Mouse (Mus musculus) neural tube, embryonic 12.5 days (tissue): Measurements from ENCODE around the gene Nptxr. TPM values are rescaled to one million over a fixed set of nuclear protein-coding genes. Genes with fewer than 3 reads are reported as not detected.

Experiments used
- ATAC-seq: fragments of 200-750 bp; cut with Nextera tagmentation; 2 replicates; pipeline ENCODE4 v1.8.0; 2017; ENCODE audit warnings: low read depth, mild to moderate bottlenecking, moderate TSS enrichment, moderate library complexity; ENCODE audit not compliant: low FRiP score
- H3K27ac ChIP-seq: fragments of 300-500 bp; sonication (generic); 2 replicates; pipeline ENCODE4 v1.5.1; 2016
- H3K27me3 ChIP-seq: fragments of 300-500 bp; sonication (generic); replicated peaks from 2 replicates; pipeline ENCODE4 v1.6.1; 2016; ENCODE audit warnings: mild to moderate bottlenecking
- H3K36me3 ChIP-seq: fragments of 300-500 bp; sonication (generic); 2 replicates; pipeline ENCODE4 v1.6.1; 2016; ENCODE audit warnings: mild to moderate bottlenecking
- H3K4me1 ChIP-seq: fragments of 300-500 bp; sonication (generic); 2 replicates; pipeline ENCODE4 v1.6.1; 2016
- H3K4me2 ChIP-seq: fragments of 300-500 bp; sonication (generic); replicated peaks from 2 replicates; pipeline ENCODE4 v1.6.1; 2016; ENCODE audit warnings: mild to moderate bottlenecking
- H3K4me3 ChIP-seq: fragments of 300-500 bp; sonication (generic); 2 replicates; pipeline ENCODE4 v1.5.1; 2016
- H3K9ac ChIP-seq: fragments of 300-500 bp; sonication (generic); 2 replicates; pipeline ENCODE4 v1.6.1; 2016; ENCODE audit warnings: mild to moderate bottlenecking
- H3K9me3 ChIP-seq: fragments of 300-500 bp; sonication (generic); 2 replicates; pipeline ENCODE4 v1.6.1; 2016; ENCODE audit warnings: mild to moderate bottlenecking
- WGBS: fragments of 180-500 bp; shearing (Covaris S2); methylation state at CpG from one replicate; pipeline ENCODE4 v1.1.7; 2016; 5-methylcytosine and 5-hydroxymethylcytosine counted together
- polyA plus RNA-seq: library from polyadenylated mRNA; unstranded; fragments of >200 nt; fragmentation: Nextera tagmentation; extraction: Ambion mirVana; gene quantifications from 2 replicates; pipeline ENCODE4 v1.2.1, GENCODE M21; 2016

Nptxr gene
- polyA plus RNA-seq, 1 experiment from 2014 or later = 13.6 TPM

GRCm38 (mm10) chr15:79744742-79745141 is 59.8 kb downstream of the Nptxr start:
- no peaks in the 10 kb centered on the region for H3K9me3 ChIP-seq
- no peak overlapping the region for H3K27ac ChIP-seq
- peaks cover 23% of the 10 kb centered on the region for H3K4me1 ChIP-seq
- no peaks in the 10 kb centered on the region for H3K27me3 ChIP-seq
- no peak overlapping the region for H3K9ac ChIP-seq
- H3K4me3 ChIP-seq = no peak overlapping the region
- no peak overlapping the region for H3K4me2 ChIP-seq
- ATAC-seq = no peak
- H3K36me3 ChIP-seq = peaks cover under 1% of the 10 kb centered on the region; the same call in 1 of the 2 replicates
- WGBS = 75% methylated on average over 8 of the region's 8 CpGs

DNA sequence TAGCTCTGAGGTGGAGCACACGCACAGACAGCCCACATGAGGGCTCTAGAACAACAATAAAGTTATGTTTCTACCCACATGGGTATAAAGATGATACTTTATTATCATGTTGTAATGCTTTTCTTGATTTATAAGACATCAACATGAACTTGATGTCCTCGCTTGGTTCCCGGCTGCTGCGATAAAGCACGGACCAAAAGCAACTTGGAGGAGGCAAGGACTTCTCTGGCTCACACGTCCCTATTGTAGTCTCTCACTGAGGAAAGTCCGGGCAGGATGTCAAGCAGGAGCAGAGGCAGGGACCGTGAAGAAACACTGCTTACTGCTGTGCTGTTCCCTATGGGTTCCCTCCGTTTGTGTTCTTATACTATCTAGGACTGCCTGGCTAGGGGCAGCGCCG is 60.6 kb downstream of the Nptxr start:
- Histone ChIP-seq H3K4me3 (no peak overlapping the region), H3K27me3 (no peaks in the 10 kb centered on the region), H3K36me3 (peaks cover 8% of the 10 kb centered on the region), H3K4me1 (peaks cover 27% of the 10 kb centered on the region), H3K9me3 (no peaks in the 10 kb centered on the region), H3K27ac (no peak overlapping the region), H3K4me2 (no peak overlapping the region), H3K9ac (no peak overlapping the region)
- ATAC-seq = no peak
- 94% methylated on average over 11 of the region's 11 CpGs for WGBS

DNA sequence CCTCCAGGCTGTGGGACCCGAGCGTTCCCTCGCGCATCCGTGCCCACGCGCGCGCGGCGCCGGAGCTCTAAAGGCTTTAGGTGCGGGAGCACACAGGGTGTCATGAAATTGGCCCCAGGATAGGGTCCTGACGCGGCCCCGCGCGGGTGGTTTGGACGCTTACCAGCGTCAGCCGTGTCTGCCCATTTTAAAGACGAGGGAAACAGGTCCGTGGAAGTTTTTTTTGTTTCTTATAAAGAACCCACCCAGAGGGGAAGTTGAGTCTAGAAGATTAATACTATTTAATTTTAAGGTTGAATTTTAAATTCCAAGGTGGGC is 61.9 kb downstream of the Nptxr start:
- under 1% methylated on average over 23 of the region's 23 CpGs for WGBS

GRCm38 (mm10) chr15:79741921-79742705 is 62.5 kb downstream of the Nptxr start, which contains the start of gene Sun2:
TSS of gene Sun2 (minus strand) at chr15:79742536.
- under 1% methylated on average over 86 of the region's 93 CpGs for WGBS
- H3K4me3 ChIP-seq = peak within 1 kb of the TSS; percentile 95

More for the DNA sequence above, 61.9 kb downstream of the Nptxr start:
- ATAC-seq = no peak
- peak overlapping the region; percentile 98 for H3K9ac ChIP-seq
- H3K4me3 ChIP-seq = peak overlapping the region; percentile 95
- peak overlapping the region; percentile 73 for H3K4me2 ChIP-seq
- no peaks in the 10 kb centered on the region for H3K27me3 ChIP-seq
- peaks cover 27% of the 10 kb centered on the region for H3K4me1 ChIP-seq
- H3K9me3 ChIP-seq = no peaks in the 10 kb centered on the region
- H3K36me3 ChIP-seq = peaks cover 21% of the 10 kb centered on the region
- H3K27ac ChIP-seq = no peak overlapping the region

DNA sequence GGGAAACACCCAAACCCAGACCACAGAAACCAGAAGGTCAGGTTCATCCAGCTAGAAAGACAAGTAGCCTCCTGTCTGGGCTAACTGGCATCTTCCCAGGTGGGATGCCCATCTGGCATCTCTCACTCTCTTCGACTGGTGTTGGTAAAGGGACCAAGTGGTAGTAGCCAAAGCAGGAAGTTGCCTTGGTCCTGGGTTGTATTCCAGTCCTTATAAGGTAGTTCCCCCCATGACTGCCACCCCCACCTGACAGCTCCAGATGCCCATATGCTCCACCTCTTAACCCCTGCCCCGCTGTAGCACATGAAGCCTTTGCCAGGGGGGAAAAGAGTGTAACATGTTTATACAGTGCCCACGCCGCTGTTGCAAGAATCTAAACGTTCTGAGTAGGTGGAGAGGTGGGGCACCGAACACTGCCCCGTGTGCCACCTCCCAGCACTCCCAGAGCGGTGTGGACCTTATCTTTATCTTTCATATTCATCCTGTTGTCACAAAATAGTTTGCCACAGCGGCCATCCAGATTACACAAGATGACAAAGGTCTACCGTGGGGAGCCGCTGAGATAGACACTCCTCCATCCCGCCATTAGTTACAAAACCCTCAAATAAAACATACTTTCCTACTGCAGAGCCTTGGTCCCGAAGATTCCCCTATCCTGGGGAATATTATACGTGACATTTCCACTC is 63.2 kb downstream of the Nptxr start:
- Histone ChIP-seq H3K4me3 (peak overlapping the region; percentile 95), H3K36me3 (peaks cover 35% of the 10 kb centered on the region), H3K9ac (peak overlapping the region; percentile 98), H3K4me1 (peaks cover 27% of the 10 kb centered on the region), H3K9me3 (no peaks in the 10 kb centered on the region), H3K27ac (no peak overlapping the region), H3K4me2 (peak overlapping the region; percentile 73), H3K27me3 (no peaks in the 10 kb centered on the region)
- WGBS = 42% methylated on average over 14 of the region's 14 CpGs
- no peak for ATAC-seq

More at GRCm38 (mm10) chr15:79741921-79742705, 62.5 kb downstream of the Nptxr start, which contains the start of gene Sun2:
- no peaks in the 10 kb centered on the region for H3K9me3 ChIP-seq
- H3K4me1 ChIP-seq = peaks cover 27% of the 10 kb centered on the region
- peak; percentile 93 for ATAC-seq
- H3K27me3 ChIP-seq = no peaks in the 10 kb centered on the region
- peak within 1 kb of the TSS; percentile 73 for H3K4me2 ChIP-seq
- H3K36me3 ChIP-seq = peaks cover 27% of the 10 kb centered on the region
- H3K9ac ChIP-seq = peak within 1 kb of the TSS; percentile 98
- no peak within 1 kb of the TSS for H3K27ac ChIP-seq

DNA sequence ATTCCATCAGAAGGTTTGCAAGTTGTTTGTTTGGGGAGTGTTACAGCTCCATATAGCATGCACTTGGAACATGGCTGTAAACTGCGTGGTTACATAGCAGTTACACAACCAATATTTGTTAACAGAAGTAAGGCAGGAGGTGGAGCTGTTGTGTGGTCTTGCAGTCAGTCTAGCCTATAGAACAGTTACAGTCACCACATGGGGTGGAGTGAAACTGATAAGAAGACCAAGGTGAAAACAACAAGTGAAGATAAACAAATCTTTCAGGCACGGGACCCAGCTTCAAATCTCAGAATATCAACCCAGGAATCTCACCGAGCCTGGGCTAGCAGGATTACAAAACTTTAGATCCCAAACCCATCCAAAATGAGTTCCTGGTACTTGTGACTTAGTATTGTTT is 63.8 kb downstream of the Nptxr start:
- peak overlapping the region; percentile 95; the same call in 1 of the 2 replicates for H3K4me3 ChIP-seq
- H3K27ac ChIP-seq = no peak overlapping the region
- no peak for ATAC-seq
- no peaks in the 10 kb centered on the region for H3K27me3 ChIP-seq
- no peaks in the 10 kb centered on the region for H3K9me3 ChIP-seq
- H3K36me3 ChIP-seq = peaks cover 37% of the 10 kb centered on the region
- H3K4me2 ChIP-seq = peak overlapping the region; percentile 73
- WGBS = 89% methylated on average over 3 of the region's 3 CpGs
- no peak overlapping the region for H3K9ac ChIP-seq
- peaks cover 27% of the 10 kb centered on the region for H3K4me1 ChIP-seq

Other genes starting within 250 kb of the Nptxr start
- 1.1 and 1.4 TPM in 2 replicates for gene Dmc1, start 199.7 kb downstream of the Nptxr start, polyA plus RNA-seq
- 4.3 and 6.0 TPM in 2 replicates for gene Fam227a, start 145.8 kb downstream of the Nptxr start, polyA plus RNA-seq
- 72.0 and 74.2 TPM in 2 replicates for gene Cby1, start 145.6 kb downstream of the Nptxr start, polyA plus RNA-seq
- 261 and 264 TPM in 2 replicates for gene Tomm22, start 133.9 kb downstream of the Nptxr start, polyA plus RNA-seq
- gene Josd1, start 116.8 kb downstream of the Nptxr start, polyA plus RNA-seq = 26.7 and 26.9 TPM in 2 replicates
- 41.6 and 42.5 TPM in 2 replicates for gene Gtpbp1, start 113.9 kb downstream of the Nptxr start, polyA plus RNA-seq
- 8.0 and 9.5 TPM in 2 replicates for gene Sun2, start 62.2 kb downstream of the Nptxr start, polyA plus RNA-seq
- gene Dnal4, start 26.9 kb downstream of the Nptxr start, polyA plus RNA-seq = 73.1 and 79.2 TPM in 2 replicates
- gene Npcd, start 29.5 kb upstream of the Nptxr start, polyA plus RNA-seq = 0.31 and 1.0 TPM in 2 replicates
- gene Cbx6, start 29.9 kb upstream of the Nptxr start, polyA plus RNA-seq = 32.8 and 36.6 TPM in 2 replicates
- gene Apobec3, start 86.9 kb upstream of the Nptxr start, polyA plus RNA-seq = 5.5 and 5.8 TPM in 2 replicates
- gene Cbx7, start 166.4 kb upstream of the Nptxr start, polyA plus RNA-seq = 2.6 and 2.7 TPM in 2 replicates
- gene Pdgfb, start 210.2 kb upstream of the Nptxr start, polyA plus RNA-seq = 3.3 TPM in 2 replicates